In the genomic region with DNA sequence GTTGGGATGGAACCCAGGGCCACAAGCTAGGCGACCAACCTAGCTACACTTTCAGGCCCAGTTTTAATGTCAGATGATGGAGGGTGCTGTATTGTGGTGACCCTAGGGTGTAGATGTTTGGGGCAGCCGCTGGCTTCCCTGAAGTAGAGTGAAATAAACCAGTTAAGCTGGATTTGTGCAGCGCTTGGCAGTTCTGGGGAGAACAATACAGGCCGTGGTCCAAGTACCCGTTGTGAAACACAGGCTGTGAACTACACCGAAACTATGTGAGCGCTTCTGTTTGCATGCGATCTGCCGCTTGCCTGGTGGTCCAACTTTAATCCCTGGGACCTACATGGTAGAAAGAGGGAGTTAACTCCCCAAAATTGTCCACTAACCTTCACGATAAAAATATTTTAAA, we compare ENCODE assay signal across 33 mouse cellular contexts. TPM values are rescaled to one million over a fixed set of nuclear protein-coding genes. Genes with fewer than 3 reads are reported as not detected.
DNase-seq lines count a peak whose midpoint lies in the region; ATAC-seq and TF ChIP-seq lines count a peak whose summit lies in the region.
"Had no signal": no experiment of that assay in that cellular context is flagged by ENCODE, and none has a peak within 500 bp of the region (broad histone marks: within the 10 kb centered on the region; RNA-seq: fewer than 3 reads in every experiment).

No protein-coding gene starts in this region.

- no peaks in the 10 kb centered on the region for H3K9me3 ChIP-seq in lung, embryonic 14.5 days (ENCODE audit: low read depth, low read length)
- no peaks in the 10 kb centered on the region for H3K9me3 ChIP-seq in lung, embryonic 15.5 days
- no peaks in the 10 kb centered on the region for H3K9me3 ChIP-seq in midbrain, embryonic 11.5 days (ENCODE audit: control insufficient read depth, low read length)
- H3K9me3 ChIP-seq: embryonic facial prominence, embryonic 12.5 days; heart, embryonic 13.5 days; neural tube, embryonic 12.5 days had no signal

- no peak for TF ChIP-seq CTCF in lung, embryonic 14.5 days (IDR thresholded peaks at IDR 0.05; ENCODE audit: low read depth)
- no peak for TF ChIP-seq CTCF in lung, adult 2 months (IDR thresholded peaks at IDR 0.05; ENCODE audit: insufficient read depth, low read length)
- no peak for TF ChIP-seq CTCF in layer of hippocampus, adult 2 months (conservative IDR thresholded peaks at IDR 0.05)

- no peak overlapping the region for H3K9ac ChIP-seq in lung, embryonic 14.5 days
- H3K9ac ChIP-seq in lung, embryonic 15.5 days: no peak overlapping the region
- H3K9ac ChIP-seq in midbrain, embryonic 11.5 days (ENCODE audit: low read length): no peak overlapping the region
- H3K9ac ChIP-seq: embryonic facial prominence, embryonic 12.5 days; heart, embryonic 13.5 days; hindbrain, embryonic 14.5 days; liver, embryonic 14.5 days; neural tube, embryonic 12.5 days had no signal

- no peak overlapping the region for H3K27ac ChIP-seq in lung, embryonic 14.5 days (ENCODE audit: low read depth)
- peak overlapping the region; percentile 55 for H3K27ac ChIP-seq in lung, embryonic 15.5 days
- no peak overlapping the region for H3K27ac ChIP-seq in midbrain, embryonic 11.5 days (ENCODE audit: low read depth, low read length)
- H3K27ac ChIP-seq in layer of hippocampus, adult 2 months: no peak overlapping the region
- H3K27ac ChIP-seq: embryonic facial prominence, embryonic 12.5 days; gastrocnemius, adult 2 months; heart, adult 2 months; heart, embryonic 13.5 days; hindbrain, embryonic 14.5 days; liver, embryonic 14.5 days; neural tube, embryonic 12.5 days had no signal

- peak; percentile 46 for DNase-seq in lung, embryonic 14.5 days
- DNase-seq in lung, adult 2 months: no peak
- peak; percentile 52 for DNase-seq in lung, postnatal 14 days
- no peak for DNase-seq in midbrain, embryonic 11.5 days (ENCODE audit: low spot score, missing footprints)
- DNase-seq in adrenal gland, postnatal 14 days: no peak
- DNase-seq in layer of hippocampus, adult 2 months (ENCODE audit: low spot score in 2 of 2): no peak
- DNase-seq: adrenal gland, adult 8-10 months; B cell, adult 2 months; cerebellum, adult 9-10 months; cerebellum, postnatal 36 days; gastrocnemius, adult 2 months; gastrocnemius, postnatal 36 days; heart, adult 2 months; heart, postnatal 10 days; kidney, adult 11 months; kidney, postnatal 36 days; liver; right cerebral cortex, postnatal 4 days had no signal

- no peak overlapping the region for H3K4me2 ChIP-seq in lung, embryonic 14.5 days
- no peak overlapping the region for H3K4me2 ChIP-seq in lung, embryonic 15.5 days
- H3K4me2 ChIP-seq in midbrain, embryonic 11.5 days: no peak overlapping the region
- H3K4me2 ChIP-seq: embryonic facial prominence, embryonic 12.5 days; heart, embryonic 13.5 days; hindbrain, embryonic 14.5 days; neural tube, embryonic 12.5 days had no signal

- no peaks in the 10 kb centered on the region for H3K4me1 ChIP-seq in lung, embryonic 14.5 days (ENCODE audit: insufficient read depth)
- no peaks in the 10 kb centered on the region for H3K4me1 ChIP-seq in lung, adult 2 months (ENCODE audit: control insufficient read depth, insufficient read depth, low read length)
- H3K4me1 ChIP-seq in lung, embryonic 15.5 days: peaks cover 11% of the 10 kb centered on the region
- no peaks in the 10 kb centered on the region for H3K4me1 ChIP-seq in midbrain, embryonic 11.5 days (ENCODE audit: control insufficient read depth, insufficient read depth, low read length)
- H3K4me1 ChIP-seq: embryonic facial prominence, embryonic 12.5 days; neural tube, embryonic 12.5 days had no signal

- ATAC-seq in lung, embryonic 14.5 days (ENCODE audit: insufficient read depth): no peak
- no peak for ATAC-seq in lung, embryonic 15.5 days (ENCODE audit: borderline replicate concordance, extremely low read depth, low FRiP score, low TSS enrichment)
- ATAC-seq in midbrain, embryonic 11.5 days (ENCODE audit: low FRiP score): no peak
- ATAC-seq: activated CD4-positive, CD25-positive, alpha-beta regulatory T cell, adult 4 months; forebrain, embryonic 16.5 days; midbrain, embryonic 16.5 days had no signal

- no peaks in the 10 kb centered on the region for H3K27me3 ChIP-seq in lung, embryonic 14.5 days (ENCODE audit: insufficient read depth, low read length)
- H3K27me3 ChIP-seq in lung, embryonic 15.5 days: no peaks in the 10 kb centered on the region
- H3K27me3 ChIP-seq in midbrain, embryonic 11.5 days (ENCODE audit: control insufficient read depth, insufficient read depth, low read length): no peaks in the 10 kb centered on the region
- H3K27me3 ChIP-seq: embryonic facial prominence, embryonic 12.5 days; heart, embryonic 13.5 days; neural tube, embryonic 12.5 days had no signal

- no peak overlapping the region for H3K4me3 ChIP-seq in lung, embryonic 14.5 days (ENCODE audit: low read depth, low read length)
- H3K4me3 ChIP-seq in lung, adult 2 months (replicated peaks; ENCODE audit: extremely low read depth, low read depth, low read length): no peak overlapping the region
- no peak overlapping the region for H3K4me3 ChIP-seq in lung, embryonic 15.5 days
- H3K4me3 ChIP-seq in midbrain, embryonic 11.5 days (ENCODE audit: low read depth, low read length): no peak overlapping the region
- H3K4me3 ChIP-seq in layer of hippocampus, adult 2 months: no peak overlapping the region
- H3K4me3 ChIP-seq: embryonic facial prominence, embryonic 12.5 days; erythroblast, embryonic 14.5 days; gastrocnemius, adult 2 months; heart, adult 2 months; heart, embryonic 13.5 days; myocyte; neural tube, embryonic 12.5 days had no signal

- no peaks in the 10 kb centered on the region for H3K36me3 ChIP-seq in lung, embryonic 14.5 days (ENCODE audit: insufficient read depth)
- no peaks in the 10 kb centered on the region for H3K36me3 ChIP-seq in lung, embryonic 15.5 days
- no peaks in the 10 kb centered on the region for H3K36me3 ChIP-seq in midbrain, embryonic 11.5 days (ENCODE audit: control insufficient read depth, insufficient read depth, low read length)
- H3K36me3 ChIP-seq: embryonic facial prominence, embryonic 12.5 days; heart, embryonic 13.5 days; neural tube, embryonic 12.5 days had no signal

- 73% methylated on average over 10 of the region's 10 CpGs for WGBS in lung, embryonic 14.5 days
- 57% methylated on average over 10 of the region's 10 CpGs for WGBS in lung, adult 2 months
- 64% methylated on average over 10 of the region's 10 CpGs for WGBS in lung, embryonic 15.5 days
- WGBS in midbrain, embryonic 11.5 days: 71% methylated on average over 10 of the region's 10 CpGs

- TF ChIP-seq POLR2A in lung, adult 2 months (IDR thresholded peaks at IDR 0.05; ENCODE audit: borderline replicate concordance, extremely low read depth, low read depth, low read length): no peak

RNA-seq across cellular contexts. Expression of a gene that starts 6.1 kb away (rescaled TPM):
- polyA plus RNA-seq in lung, embryonic 14.5 days (2014; fragmentation: Nextera tagmentation; extraction: Ambion mirVana): 8.9 and 9.8 TPM in 2 replicates
- polyA plus RNA-seq in lung, adult 2 months (2012; rRNA removed): 82.2 and 87.8 TPM in 2 replicates
- polyA plus RNA-seq in lung, embryonic 15.5 days (2015; fragmentation: Nextera tagmentation; extraction: Ambion mirVana): 12.5 and 13.5 TPM in 2 replicates
- polyA plus RNA-seq in midbrain, embryonic 11.5 days (2014; fragmentation: Nextera tagmentation; extraction: Ambion mirVana): 1.2 and 1.3 TPM in 2 replicates
- total RNA-seq in adrenal gland, postnatal 14 days (2021): 11.2 and 14.3 TPM in 2 replicates
- total RNA-seq in layer of hippocampus, adult 2 months (2021): 1 to 10 TPM; 1.4 to 1.6 TPM

RNA-seq across cellular contexts. Expression of a gene that starts 20.4 kb away (rescaled TPM):
- polyA plus RNA-seq in lung, embryonic 14.5 days (2014; fragmentation: Nextera tagmentation; extraction: Ambion mirVana): 0.53 and 1.6 TPM in 2 replicates
- 2.8 and 5.6 TPM in 2 replicates for polyA plus RNA-seq in lung, adult 2 months (2012; rRNA removed)
- polyA plus RNA-seq in lung, embryonic 15.5 days (2015; fragmentation: Nextera tagmentation; extraction: Ambion mirVana): 1.8 and 3.2 TPM in 2 replicates
- 0.22 and 1.0 TPM in 2 replicates for polyA plus RNA-seq in midbrain, embryonic 11.5 days (2014; fragmentation: Nextera tagmentation; extraction: Ambion mirVana)
- total RNA-seq in adrenal gland, postnatal 14 days (2021): 5.3 and 6.1 TPM in 2 replicates
- 1 to 10 TPM; 5.6 to 5.7 TPM for total RNA-seq in layer of hippocampus, adult 2 months (2021)
- polyA plus RNA-seq: activated CD4-positive, CD25-positive, alpha-beta regulatory T cell, adult 4 months; erythroblast, embryonic 14.5 days had no signal

RNA-seq across cellular contexts. Expression of a gene that starts 21.2 kb away (rescaled TPM):
- polyA plus RNA-seq in lung, embryonic 14.5 days (2014; fragmentation: Nextera tagmentation; extraction: Ambion mirVana): 9.5 and 10.0 TPM in 2 replicates
- 33.6 and 41.2 TPM in 2 replicates for polyA plus RNA-seq in lung, adult 2 months (2012; rRNA removed)
- 11.2 and 11.9 TPM in 2 replicates for polyA plus RNA-seq in lung, embryonic 15.5 days (2015; fragmentation: Nextera tagmentation; extraction: Ambion mirVana)
- polyA plus RNA-seq in midbrain, embryonic 11.5 days (2014; fragmentation: Nextera tagmentation; extraction: Ambion mirVana): 1.7 and 2.1 TPM in 2 replicates
- 30.9 and 35.0 TPM in 2 replicates for total RNA-seq in adrenal gland, postnatal 14 days (2021)
- 10 to 100 TPM; 71.9 to 73.5 TPM for total RNA-seq in layer of hippocampus, adult 2 months (2021)
- total RNA-seq: hematopoietic stem cell, adult 5-6 weeks had no signal
- polyA plus RNA-seq: activated CD4-positive, CD25-positive, alpha-beta regulatory T cell, adult 4 months had no signal

RNA-seq across cellular contexts. Expression of a gene that starts 46.7 kb away (rescaled TPM):
- polyA plus RNA-seq in lung, embryonic 14.5 days (2014; fragmentation: Nextera tagmentation; extraction: Ambion mirVana): not detected in 2 replicates
- 0.15 TPM in 1 of 2 replicates, not detected in the other for polyA plus RNA-seq in lung, adult 2 months (2012; rRNA removed)
- polyA plus RNA-seq in lung, embryonic 15.5 days (2015; fragmentation: Nextera tagmentation; extraction: Ambion mirVana): not detected in 2 replicates
- polyA plus RNA-seq in midbrain, embryonic 11.5 days (2014; fragmentation: Nextera tagmentation; extraction: Ambion mirVana): not detected in 2 replicates
- not detected in 2 replicates for total RNA-seq in adrenal gland, postnatal 14 days (2021)
- 1 to 10 TPM in 1 of 2 experiments, under 1 TPM in 1; 0.27 to 1.2 TPM for total RNA-seq in layer of hippocampus, adult 2 months (2021)
- total RNA-seq: adrenal gland, adult 8-10 months; gastrocnemius, adult 2 months; gastrocnemius, postnatal 36 days; heart, adult 2 months; heart, postnatal 10 days; hematopoietic stem cell, adult 5-6 weeks had no signal
- polyA plus RNA-seq: activated CD4-positive, CD25-positive, alpha-beta regulatory T cell, adult 4 months; embryonic facial prominence, embryonic 12.5 days; erythroblast, embryonic 14.5 days; forebrain, embryonic 11.5 days; forebrain, embryonic 16.5 days; heart, adult 2 months; heart, embryonic 13.5 days; kidney, embryonic 16.5 days; liver, embryonic 14.5 days; myocyte; neural tube, embryonic 12.5 days; spleen, adult 2 months had no signal

RNA-seq across cellular contexts. Expression of a gene that starts 51.7 kb away (rescaled TPM):
- polyA plus RNA-seq in lung, embryonic 14.5 days (2014; fragmentation: Nextera tagmentation; extraction: Ambion mirVana): 17.4 and 22.8 TPM in 2 replicates
- polyA plus RNA-seq in lung, adult 2 months (2012; rRNA removed): 18.3 and 18.8 TPM in 2 replicates
- 12.6 and 14.8 TPM in 2 replicates for polyA plus RNA-seq in lung, embryonic 15.5 days (2015; fragmentation: Nextera tagmentation; extraction: Ambion mirVana)
- polyA plus RNA-seq in midbrain, embryonic 11.5 days (2014; fragmentation: Nextera tagmentation; extraction: Ambion mirVana): 13.6 and 18.7 TPM in 2 replicates
- total RNA-seq in adrenal gland, postnatal 14 days (2021): 32.0 and 38.5 TPM in 2 replicates
- total RNA-seq in layer of hippocampus, adult 2 months (2021): 100 to 1,000 TPM in 1 of 2 experiments, 10 to 100 TPM in 1; 93.7 to 101 TPM

Comparison
In these comparisons a context has a peak if more than half of its experiments do, and no peak if none do; other contexts are left out.
1. DNase-seq: peak in lung, embryonic 14.5 days (single experiment) and lung, postnatal 14 days (single experiment); none in lung, adult 2 months (single experiment), midbrain, embryonic 11.5 days (single experiment), adrenal gland, postnatal 14 days (single experiment) and layer of hippocampus, adult 2 months (0 of 2).